Mouse (Mus musculus): ENCODE data around the gene Unc79. TPM values are rescaled to one million over a fixed set of nuclear protein-coding genes. Genes with fewer than 3 reads are reported as not detected.

Unc79 gene
- polyA plus RNA-seq, 1 experiment from 2014 or later = 0.24 TPM

GRCm38 (mm10) chr12:103143798-103144565 is 195.3 kb downstream of the Unc79 start:
- Histone ChIP-seq H3K9ac (replicated peaks; ENCODE audit: low read depth) (no peak overlapping the region), H3K27me3 (replicated peaks; ENCODE audit: insufficient read depth, low read length) (no peaks in the 10 kb centered on the region), H3K9me3 (ENCODE audit: low read length) (no peaks in the 10 kb centered on the region), H3K4me1 (ENCODE audit: insufficient read depth, low read depth, low read length) (no peaks in the 10 kb centered on the region), H3K27ac (ENCODE audit: low read length) (no peak overlapping the region), H3K36me3 (ENCODE audit: insufficient read depth, low read length) (no peaks in the 10 kb centered on the region), H3K4me2 (replicated peaks; ENCODE audit: low read depth, low read length) (no peak overlapping the region), H3K4me3 (ENCODE audit: low read depth, low read length) (no peak overlapping the region)
- DNase-seq (ENCODE audit: low spot score) (peak; percentile 66), ATAC-seq (peak; percentile 25)
- 28% methylated on average over 9 of the region's 9 CpGs for WGBS
- TF ChIP-seq CTCF (IDR thresholded peaks at IDR 0.05) (peak; percentile 90), EP300 (IDR thresholded peaks at IDR 0.05) (no peak)

GRCm38 (mm10) chr12:103150247-103150646 is 201.6 kb downstream of the Unc79 start:
- no peak for DNase-seq (ENCODE audit: low spot score)
- ATAC-seq = no peak
- 69% methylated on average over 2 of the region's 2 CpGs for WGBS

GRCm38 (mm10) chr12:103154927-103155326 is 206.3 kb downstream of the Unc79 start:
- DNase-seq (ENCODE audit: low spot score) = no peak

More at GRCm38 (mm10) chr12:103150247-103150646, 201.6 kb downstream of the Unc79 start:
- Histone ChIP-seq H3K27me3 (replicated peaks; ENCODE audit: insufficient read depth, low read length) (no peaks in the 10 kb centered on the region), H3K27ac (ENCODE audit: low read length) (no peak overlapping the region), H3K4me1 (ENCODE audit: insufficient read depth, low read depth, low read length) (no peaks in the 10 kb centered on the region), H3K9me3 (ENCODE audit: low read length) (no peaks in the 10 kb centered on the region), H3K4me2 (replicated peaks; ENCODE audit: low read depth, low read length) (no peak overlapping the region), H3K4me3 (ENCODE audit: low read depth, low read length) (no peak overlapping the region), H3K9ac (replicated peaks; ENCODE audit: low read depth) (no peak overlapping the region), H3K36me3 (ENCODE audit: insufficient read depth, low read length) (no peaks in the 10 kb centered on the region)
- TF ChIP-seq EP300 (IDR thresholded peaks at IDR 0.05) (no peak), CTCF (IDR thresholded peaks at IDR 0.05) (no peak)

GRCm38 (mm10) chr12:103155406-103155805 is 206.7 kb downstream of the Unc79 start:
- H3K4me1 ChIP-seq (ENCODE audit: insufficient read depth, low read depth, low read length) = no peaks in the 10 kb centered on the region
- TF ChIP-seq CTCF (IDR thresholded peaks at IDR 0.05) (no peak), EP300 (IDR thresholded peaks at IDR 0.05) (no peak)
- H3K4me2 ChIP-seq (replicated peaks; ENCODE audit: low read depth, low read length) = no peak overlapping the region
- H3K36me3 ChIP-seq (ENCODE audit: insufficient read depth, low read length) = no peaks in the 10 kb centered on the region
- no peak for DNase-seq (ENCODE audit: low spot score)
- WGBS = 63% methylated on average over 3 of the region's 3 CpGs
- ATAC-seq = no peak
- no peak overlapping the region for H3K4me3 ChIP-seq (ENCODE audit: low read depth, low read length)
- no peaks in the 10 kb centered on the region for H3K9me3 ChIP-seq (ENCODE audit: low read length)
- no peak overlapping the region for H3K9ac ChIP-seq (replicated peaks; ENCODE audit: low read depth)
- H3K27me3 ChIP-seq (replicated peaks; ENCODE audit: insufficient read depth, low read length) = no peaks in the 10 kb centered on the region
- H3K27ac ChIP-seq (ENCODE audit: low read length) = no peak overlapping the region

More at GRCm38 (mm10) chr12:103154927-103155326, 206.3 kb downstream of the Unc79 start:
- Histone ChIP-seq H3K9me3 (ENCODE audit: low read length) (no peaks in the 10 kb centered on the region), H3K4me2 (replicated peaks; ENCODE audit: low read depth, low read length) (no peak overlapping the region), H3K36me3 (ENCODE audit: insufficient read depth, low read length) (no peaks in the 10 kb centered on the region), H3K4me3 (ENCODE audit: low read depth, low read length) (no peak overlapping the region), H3K9ac (replicated peaks; ENCODE audit: low read depth) (no peak overlapping the region), H3K27ac (ENCODE audit: low read length) (no peak overlapping the region), H3K4me1 (ENCODE audit: insufficient read depth, low read depth, low read length) (no peaks in the 10 kb centered on the region), H3K27me3 (replicated peaks; ENCODE audit: insufficient read depth, low read length) (no peaks in the 10 kb centered on the region)
- no peak for ATAC-seq
- WGBS = 59% methylated on average over 2 of the region's 2 CpGs
- TF ChIP-seq CTCF (IDR thresholded peaks at IDR 0.05) (0 out of 2 replicates have a peak, but pooled peaks have one; percentile 11), EP300 (IDR thresholded peaks at IDR 0.05) (no peak)

- Histone ChIP-seq H3K4me3 (ENCODE audit: low read depth, low read length) (no peak overlapping the region), H3K9ac (replicated peaks; ENCODE audit: low read depth) (no peak overlapping the region), H3K36me3 (ENCODE audit: insufficient read depth, low read length) (no peaks in the 10 kb centered on the region), H3K4me1 (ENCODE audit: insufficient read depth, low read depth, low read length) (no peaks in the 10 kb centered on the region), H3K4me2 (replicated peaks; ENCODE audit: low read depth, low read length) (no peak overlapping the region), H3K27ac (ENCODE audit: low read length) (no peak overlapping the region), H3K27me3 (replicated peaks; ENCODE audit: insufficient read depth, low read length) (no peaks in the 10 kb centered on the region), H3K9me3 (ENCODE audit: low read length) (no peaks in the 10 kb centered on the region)
- ATAC-seq = no peak
- TF ChIP-seq CTCF (IDR thresholded peaks at IDR 0.05) = no peak
- TF ChIP-seq EP300 (IDR thresholded peaks at IDR 0.05) = no peak
- 53% methylated on average over 17 of the region's 18 CpGs for WGBS
- DNase-seq (ENCODE audit: low spot score) = no peak
Observed at GRCm38 (mm10) chr12:103157129-103157910, 208.7 kb downstream of the Unc79 start.

- WGBS = 58% methylated on average over 8 of the region's 8 CpGs
- no peaks in the 10 kb centered on the region for H3K9me3 ChIP-seq (ENCODE audit: low read length)
- no peaks in the 10 kb centered on the region for H3K36me3 ChIP-seq (ENCODE audit: insufficient read depth, low read length)
- H3K4me3 ChIP-seq (ENCODE audit: low read depth, low read length) = no peak overlapping the region
- no peak overlapping the region for H3K27ac ChIP-seq (ENCODE audit: low read length)
- DNase-seq (ENCODE audit: low spot score) = no peak
- no peak overlapping the region for H3K9ac ChIP-seq (replicated peaks; ENCODE audit: low read depth)
- ATAC-seq = no peak
- no peak overlapping the region for H3K4me2 ChIP-seq (replicated peaks; ENCODE audit: low read depth, low read length)
- no peak for TF ChIP-seq EP300 (IDR thresholded peaks at IDR 0.05)
- H3K27me3 ChIP-seq (replicated peaks; ENCODE audit: insufficient read depth, low read length) = no peaks in the 10 kb centered on the region
- no peaks in the 10 kb centered on the region for H3K4me1 ChIP-seq (ENCODE audit: insufficient read depth, low read depth, low read length)
Observed at GRCm38 (mm10) chr12:103159016-103159415, 210.4 kb downstream of the Unc79 start.
